Mouse (Mus musculus) kidney, adult 2 months (tissue): Measurements from ENCODE around the gene Pgpep1. TPM values are rescaled to one million over a fixed set of nuclear protein-coding genes. Genes with fewer than 3 reads are reported as not detected.

Experiments
- DNase-seq: peaks from one replicate; pipeline ENCODE4 v3.0.0; 2021
- H3K27ac ChIP-seq: fragments of 200-500 bp; 2 replicates; pipeline ENCODE4 v1.5.1; 2012; ENCODE audit warnings: low read depth, low read length, control low read depth, inconsistent platforms; ENCODE audit not compliant: insufficient read depth
- H3K27me3 ChIP-seq: fragments of 200-500 bp; replicated peaks from 2 replicates; pipeline ENCODE4 v1.6.1; 2012; ENCODE audit warnings: mild to moderate bottlenecking, moderate library complexity, low read length, inconsistent platforms; ENCODE audit not compliant: control insufficient read depth, insufficient read depth
- H3K36me3 ChIP-seq: fragments of 200-500 bp; 2 replicates; pipeline ENCODE4 v1.6.1; 2012; ENCODE audit warnings: mild to moderate bottlenecking, moderate library complexity, low read length, inconsistent platforms; ENCODE audit not compliant: control insufficient read depth, insufficient read depth
- H3K4me1 ChIP-seq: fragments of 200-500 bp; 2 replicates; pipeline ENCODE4 v1.6.1; 2011; ENCODE audit warnings: low read length; ENCODE audit not compliant: control insufficient read depth, insufficient read depth
- H3K4me3 ChIP-seq: fragments of 200-500 bp; 2 replicates; pipeline ENCODE4 v1.5.1; 2011; ENCODE audit warnings: mild to moderate bottlenecking, low read depth, low read length, control low read depth; ENCODE audit not compliant: insufficient read depth
- CTCF ChIP-seq: fragments of 200-500 bp; conservative IDR thresholded peaks from 2 replicates; pipeline ENCODE4 v1.5.1; 2011; ENCODE audit warnings: low read depth, mild to moderate bottlenecking, control low read depth, low read length, moderate library complexity, mixed read lengths; ENCODE audit not compliant: insufficient read depth, insufficient read length
- POLR2A ChIP-seq: fragments of 200-500 bp; IDR thresholded peaks from one replicate; pipeline ENCODE4 v1.6.1; 2011; ENCODE audit warnings: low read depth, low read length, control low read depth
- WGBS: fragments of 180-500 bp; shearing (Covaris S2); methylation state at CpG from one replicate; pipeline ENCODE4 v1.1.7; 2018; 5-methylcytosine and 5-hydroxymethylcytosine counted together
- polyA plus RNA-seq: library from polyadenylated mRNA; depleted of rRNA; stranded (reverse); fragments of >200 nt; gene quantifications from 2 replicates; pipeline ENCODE4 v1.2.3, GENCODE M21; 2012

Pgpep1 gene
- polyA plus RNA-seq, 1 experiment: 296 TPM

- no peak overlapping the region for H3K27ac ChIP-seq
- DNase-seq: no peak
- H3K27me3 ChIP-seq: no peaks in the 10 kb centered on the region
- peaks cover 5% of the 10 kb centered on the region for H3K36me3 ChIP-seq
- no peak for TF ChIP-seq CTCF
- TF ChIP-seq POLR2A: no peak
- H3K4me3 ChIP-seq: no peak overlapping the region
- 94% methylated on average over 17 of the region's 17 CpGs for WGBS
- peaks cover 47% of the 10 kb centered on the region for H3K4me1 ChIP-seq
These were observed 9.8 kb downstream of the Pgpep1 start for GRCm38 (mm10) chr8:70650351-70650750.

GRCm38 (mm10) chr8:70649324-70649723 is 10.9 kb downstream of the Pgpep1 start:
- 18% methylated on average over 4 of the region's 4 CpGs for WGBS
- peak; percentile 97 for DNase-seq
- Histone ChIP-seq H3K27me3 (no peaks in the 10 kb centered on the region), H3K27ac (peak overlapping the region; percentile 71), H3K4me1 (peaks cover 48% of the 10 kb centered on the region), H3K36me3 (peaks cover 5% of the 10 kb centered on the region), H3K4me3 (no peak overlapping the region)
- peak; percentile 41 for TF ChIP-seq POLR2A
- TF ChIP-seq CTCF: no peak

- H3K27ac ChIP-seq: peak overlapping the region; percentile 41
These were observed 11.3 kb downstream of the Pgpep1 start for GRCm38 (mm10) chr8:70648921-70649320.

GRCm38 (mm10) chr8:70648164-70648442 is 12.1 kb downstream of the Pgpep1 start:
- H3K36me3 ChIP-seq: peaks cover 5% of the 10 kb centered on the region
- TF ChIP-seq CTCF: no peak
- no peak for TF ChIP-seq POLR2A
- DNase-seq: peak; percentile 75
- 31% methylated on average over 1 of the region's 1 CpGs for WGBS
- H3K4me1 ChIP-seq: peaks cover 47% of the 10 kb centered on the region
- no peak overlapping the region for H3K4me3 ChIP-seq
- peak overlapping the region; percentile 72 for H3K27ac ChIP-seq
- no peaks in the 10 kb centered on the region for H3K27me3 ChIP-seq

More at GRCm38 (mm10) chr8:70648921-70649320, 11.3 kb downstream of the Pgpep1 start:
- peaks cover 48% of the 10 kb centered on the region for H3K4me1 ChIP-seq
- 44% methylated on average over 3 of the region's 3 CpGs for WGBS
- no peak overlapping the region for H3K4me3 ChIP-seq
- TF ChIP-seq POLR2A: no peak
- no peak for TF ChIP-seq CTCF
- no peaks in the 10 kb centered on the region for H3K27me3 ChIP-seq
- DNase-seq: no peak
- H3K36me3 ChIP-seq: peaks cover 5% of the 10 kb centered on the region

GRCm38 (mm10) chr8:70647343-70648163 is 12.6 kb downstream of the Pgpep1 start:
- Histone ChIP-seq H3K27ac (peak overlapping the region; percentile 72), H3K4me1 (peaks cover 45% of the 10 kb centered on the region), H3K27me3 (no peaks in the 10 kb centered on the region), H3K36me3 (peaks cover 5% of the 10 kb centered on the region), H3K4me3 (no peak overlapping the region)
- peak; percentile 84 for DNase-seq
- no peak for TF ChIP-seq POLR2A
- no peak for TF ChIP-seq CTCF
- WGBS: 27% methylated on average over 8 of the region's 8 CpGs

- Histone ChIP-seq H3K36me3 (peaks cover 3% of the 10 kb centered on the region), H3K4me3 (no peak overlapping the region), H3K27me3 (no peaks in the 10 kb centered on the region), H3K27ac (no peak overlapping the region), H3K4me1 (peaks cover 45% of the 10 kb centered on the region)
- DNase-seq: peak; percentile 46
- TF ChIP-seq POLR2A (no peak), CTCF (no peak)
These were observed 13.4 kb downstream of the Pgpep1 start for GRCm38 (mm10) chr8:70646775-70647174.

- no peak overlapping the region for H3K4me3 ChIP-seq
- no peak for TF ChIP-seq POLR2A
- no peak for TF ChIP-seq CTCF
- peaks cover 45% of the 10 kb centered on the region for H3K4me1 ChIP-seq
- peak; percentile 39 for DNase-seq
- H3K36me3 ChIP-seq: peaks cover 2% of the 10 kb centered on the region; the same call in 1 of the 2 replicates
- no peaks in the 10 kb centered on the region for H3K27me3 ChIP-seq
- H3K27ac ChIP-seq: peak overlapping the region; percentile 10; the same call in 1 of the 2 replicates
- WGBS: 55% methylated on average over 6 of the region's 6 CpGs
These were observed 13.8 kb downstream of the Pgpep1 start for GRCm38 (mm10) chr8:70646369-70646768.
